Mouse (Mus musculus): ENCODE measurements around the gene Gm11084.
"Not testable (repeated sequence)": the region's sequence is repeated elsewhere in the genome, so short reads cannot be mapped to it uniquely, and the experiment has no call there.

Gm11084 gene

DNA sequence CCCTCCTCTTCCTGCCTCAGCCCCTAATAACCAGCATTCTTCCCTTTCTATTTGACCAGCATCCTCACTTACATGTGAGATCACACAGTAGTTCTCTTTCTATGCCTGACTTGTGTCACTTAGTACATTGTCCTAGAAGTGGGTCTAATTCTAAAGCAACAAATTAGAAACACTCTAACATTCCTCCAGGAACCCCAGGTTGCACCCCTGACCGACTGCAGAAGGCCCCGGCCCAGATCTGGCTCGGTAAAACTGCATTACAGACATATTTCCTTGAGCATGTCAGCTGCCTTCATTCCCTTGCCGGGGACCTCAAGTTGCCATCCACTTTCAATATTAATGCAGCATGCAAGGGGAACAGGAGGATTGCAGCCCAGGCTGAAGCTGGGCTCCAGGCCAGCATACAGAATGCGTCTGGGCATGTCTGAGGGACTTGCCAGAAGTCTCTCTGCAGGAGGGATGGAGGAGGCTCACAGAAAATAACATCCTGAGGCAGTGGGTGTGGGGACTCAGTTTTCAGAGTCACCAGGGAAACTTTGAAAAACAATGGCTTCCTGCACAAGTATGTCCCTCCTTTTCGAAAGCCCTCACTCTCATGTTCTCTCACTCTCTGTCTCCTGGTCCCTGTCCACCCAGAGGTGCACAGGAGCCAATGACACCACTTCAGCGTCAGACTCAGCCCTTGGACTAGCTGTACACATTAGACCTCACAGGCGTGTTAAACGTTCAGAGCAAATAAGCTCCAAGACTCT is 9.0 kb upstream of the Gm11084 start:
- DNase-seq (ENCODE audit: low spot score), result peak; percentile 82

DNA sequence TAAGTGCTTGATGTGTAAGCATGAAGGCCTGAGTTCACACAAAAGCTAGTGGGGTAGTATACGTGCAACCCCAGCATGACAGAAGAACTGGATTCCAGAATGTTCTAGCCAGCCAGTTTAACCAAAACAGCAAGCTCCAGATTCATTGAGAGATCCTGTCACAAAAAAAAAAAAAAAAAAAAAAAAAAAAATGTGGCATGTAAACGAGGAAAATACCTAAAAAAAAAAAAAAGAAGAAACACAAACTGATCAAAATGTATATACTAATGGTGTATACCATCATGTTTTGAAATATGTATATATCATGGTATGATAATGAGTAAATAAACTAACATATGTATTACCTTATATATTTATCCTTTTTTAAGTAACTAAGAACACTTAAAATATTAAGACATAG is 7.6 kb upstream of the Gm11084 start:
- DNase-seq (ENCODE audit: low spot score), result no peak

DNA sequence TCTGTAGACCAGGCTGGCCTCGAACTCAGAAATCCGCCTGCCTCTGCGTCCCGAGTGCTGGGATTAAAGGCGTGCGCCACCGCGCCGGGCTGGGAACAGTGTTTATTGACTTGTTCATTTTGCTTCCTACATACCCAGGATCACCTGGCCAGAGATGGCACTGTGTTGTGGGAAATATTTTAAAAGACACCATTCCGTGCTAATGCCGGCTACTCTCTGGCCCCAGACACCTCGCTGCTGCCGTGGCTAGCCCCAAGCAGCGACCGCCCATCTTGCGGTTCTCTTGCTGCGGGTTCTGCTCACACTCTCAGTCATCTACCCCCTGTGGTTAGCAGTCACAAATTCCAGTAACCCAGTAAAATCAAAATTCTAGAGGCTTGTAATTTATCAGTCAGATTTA is 6.0 kb upstream of the Gm11084 start:
- DNase-seq (ENCODE audit: low spot score), result no peak

DNA sequence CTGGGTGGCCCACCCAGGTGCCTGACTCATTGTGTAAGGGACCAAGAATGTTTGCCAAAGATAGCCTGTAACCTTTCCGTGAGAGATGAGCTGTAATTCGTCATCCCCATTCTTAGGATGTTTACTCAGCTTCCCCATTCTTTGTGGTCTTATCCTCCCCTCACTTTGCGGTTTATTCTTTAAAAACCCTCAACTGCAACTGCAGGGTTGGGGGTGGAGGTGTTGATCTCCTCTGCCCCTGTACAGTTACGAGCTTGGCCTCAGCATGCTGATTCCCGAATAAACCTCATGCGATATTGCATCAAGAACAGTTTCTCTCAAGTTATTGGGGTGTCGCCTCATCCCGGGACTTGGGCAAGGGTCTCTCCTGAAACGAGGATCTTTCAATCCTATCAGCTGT is 2.4 kb upstream of the Gm11084 start:
- DNase-seq (ENCODE audit: low spot score), result not testable (repeated sequence)

DNA sequence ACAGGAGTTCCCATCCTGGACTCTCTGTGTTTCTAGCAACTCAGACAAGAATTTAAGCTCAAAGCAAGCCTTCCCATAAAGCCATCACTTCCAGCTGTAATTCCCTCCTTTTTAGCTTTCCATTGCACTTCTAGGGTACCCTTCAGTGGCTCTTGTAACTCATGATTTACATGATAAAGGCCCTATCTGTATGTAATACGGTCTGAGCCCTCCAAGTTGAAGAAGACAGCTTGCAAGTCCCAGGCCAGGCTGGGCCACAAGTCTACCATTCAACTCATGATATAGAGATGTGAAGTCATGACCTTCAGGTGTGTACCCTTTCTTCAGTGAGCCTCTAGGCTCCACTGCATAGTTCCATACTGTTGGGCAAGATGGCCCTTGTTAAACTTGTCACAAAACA is 1.0 kb downstream of the Gm11084 start:
- no peak for DNase-seq (ENCODE audit: low spot score)

DNA sequence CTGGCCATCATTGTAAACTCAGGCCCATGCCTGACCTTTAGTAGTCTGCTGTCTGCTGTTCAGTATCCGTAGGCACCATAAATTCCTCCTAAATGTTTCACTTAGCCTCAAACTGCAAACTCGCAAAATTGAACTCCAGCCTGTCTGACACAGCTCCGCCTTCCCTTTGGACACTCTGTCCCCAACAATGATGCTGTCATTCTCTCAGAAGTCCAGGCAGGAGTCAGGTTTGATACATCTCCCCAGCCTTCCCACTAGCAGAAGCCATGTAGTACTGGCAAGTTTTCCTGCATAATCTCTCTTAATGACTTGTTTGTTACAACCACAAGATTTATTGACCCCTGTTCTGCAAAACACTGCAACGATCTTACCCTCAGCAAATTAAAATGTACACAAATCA is 1.7 kb downstream of the Gm11084 start:
- DNase-seq (ENCODE audit: low spot score), result no peak

DNA sequence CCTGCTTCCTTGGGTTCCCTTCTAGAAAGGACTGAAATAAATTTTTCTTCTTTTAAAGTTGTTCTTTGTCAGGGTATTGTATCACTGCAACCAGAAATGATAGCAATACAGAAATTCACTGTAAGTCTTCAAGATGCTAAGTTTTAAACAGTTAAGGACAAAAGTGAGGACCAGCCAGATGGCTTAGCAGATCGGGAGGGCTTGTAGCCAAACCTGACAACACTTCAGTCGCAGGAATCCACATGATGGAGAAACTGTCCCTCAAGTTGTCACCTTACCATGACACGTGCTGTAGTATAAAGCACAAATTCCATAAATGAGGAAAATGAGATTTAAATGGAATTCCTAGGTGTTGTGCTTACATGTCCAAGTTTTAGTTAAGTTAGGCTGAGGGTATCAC is 3.3 kb downstream of the Gm11084 start:
- DNase-seq (ENCODE audit: low spot score), result no peak

DNA sequence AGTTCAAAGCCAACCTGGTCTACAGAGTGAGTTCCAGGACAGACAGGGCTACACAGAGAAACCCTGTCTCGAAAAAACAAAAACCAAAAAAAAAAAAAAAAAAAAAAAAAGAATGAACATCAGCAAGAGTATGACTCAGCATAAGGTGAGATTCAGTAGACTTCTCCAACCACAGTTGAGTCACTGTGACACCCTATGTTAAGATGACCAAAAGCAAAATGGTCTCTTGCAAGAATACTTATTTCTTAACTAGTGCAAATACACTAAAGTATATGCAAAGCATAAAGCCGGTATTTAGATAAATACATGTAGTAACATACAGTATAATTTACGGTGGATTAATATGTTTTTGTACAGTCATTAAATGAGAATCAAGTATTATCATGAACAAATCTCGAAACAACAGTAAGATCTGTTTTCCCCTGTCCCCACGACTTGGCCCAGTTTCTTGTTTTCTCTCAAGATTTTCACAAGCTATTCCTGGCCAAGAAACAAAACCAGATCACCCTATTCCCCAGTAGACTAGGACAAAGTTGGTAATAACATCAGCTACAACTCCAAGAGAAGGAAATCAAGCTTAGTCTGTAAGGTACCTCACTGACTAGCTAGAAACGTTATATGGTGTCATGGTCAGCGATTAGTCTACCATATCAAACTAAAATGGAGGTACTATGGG is 4.3 kb downstream of the Gm11084 start:
- DNase-seq (ENCODE audit: low spot score), result no peak

DNA sequence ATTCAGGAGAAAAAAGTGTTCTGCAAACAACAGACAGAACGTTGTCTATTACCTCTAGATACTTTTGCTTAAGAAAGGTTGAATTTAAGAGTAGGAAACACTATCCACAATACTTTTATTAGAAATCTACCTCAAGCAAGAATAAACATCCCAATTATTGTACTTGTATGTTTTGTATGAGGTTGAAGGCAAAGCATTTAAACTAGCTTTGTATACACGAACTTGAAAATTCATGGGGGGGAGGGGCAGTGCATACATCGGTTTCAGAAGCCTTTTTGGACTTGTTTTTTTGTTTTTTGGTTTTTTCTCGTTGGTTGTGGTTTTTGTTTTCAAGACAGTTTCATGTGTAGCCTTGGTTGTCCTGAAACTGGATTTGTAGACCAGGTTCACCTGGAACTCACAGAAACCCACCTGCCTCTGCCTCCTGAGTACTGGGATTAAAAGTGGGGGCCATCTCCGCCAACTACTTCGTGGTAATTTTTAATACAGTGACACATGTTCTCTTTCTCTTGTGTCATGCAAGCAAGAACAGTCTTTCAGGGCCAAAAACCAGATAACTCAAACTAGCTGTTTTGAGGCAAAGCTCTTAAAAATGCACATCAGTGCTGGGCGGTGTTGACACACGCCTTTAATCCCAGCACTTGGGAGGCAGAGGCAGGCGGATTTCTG is 4.9 kb downstream of the Gm11084 start:
- DNase-seq (ENCODE audit: low spot score), result no peak

DNA sequence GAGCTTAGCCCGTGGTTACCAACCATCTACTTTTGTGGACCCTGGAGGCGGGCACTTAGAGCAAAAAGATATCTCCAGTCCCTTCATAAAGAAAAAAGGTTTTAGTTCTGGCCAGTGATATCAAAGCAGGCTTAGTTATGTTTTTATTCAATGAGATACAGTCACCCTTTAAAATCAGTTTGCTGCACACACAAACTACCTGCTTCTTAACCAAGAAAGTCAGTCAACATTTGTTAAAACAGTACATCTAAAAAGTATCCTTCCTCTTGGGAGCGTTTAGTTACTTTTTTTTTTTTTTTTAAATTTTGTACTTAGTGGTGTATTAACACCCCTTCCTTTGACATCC is 5.5 kb downstream of the Gm11084 start:
- no peak for DNase-seq (ENCODE audit: low spot score)

DNA sequence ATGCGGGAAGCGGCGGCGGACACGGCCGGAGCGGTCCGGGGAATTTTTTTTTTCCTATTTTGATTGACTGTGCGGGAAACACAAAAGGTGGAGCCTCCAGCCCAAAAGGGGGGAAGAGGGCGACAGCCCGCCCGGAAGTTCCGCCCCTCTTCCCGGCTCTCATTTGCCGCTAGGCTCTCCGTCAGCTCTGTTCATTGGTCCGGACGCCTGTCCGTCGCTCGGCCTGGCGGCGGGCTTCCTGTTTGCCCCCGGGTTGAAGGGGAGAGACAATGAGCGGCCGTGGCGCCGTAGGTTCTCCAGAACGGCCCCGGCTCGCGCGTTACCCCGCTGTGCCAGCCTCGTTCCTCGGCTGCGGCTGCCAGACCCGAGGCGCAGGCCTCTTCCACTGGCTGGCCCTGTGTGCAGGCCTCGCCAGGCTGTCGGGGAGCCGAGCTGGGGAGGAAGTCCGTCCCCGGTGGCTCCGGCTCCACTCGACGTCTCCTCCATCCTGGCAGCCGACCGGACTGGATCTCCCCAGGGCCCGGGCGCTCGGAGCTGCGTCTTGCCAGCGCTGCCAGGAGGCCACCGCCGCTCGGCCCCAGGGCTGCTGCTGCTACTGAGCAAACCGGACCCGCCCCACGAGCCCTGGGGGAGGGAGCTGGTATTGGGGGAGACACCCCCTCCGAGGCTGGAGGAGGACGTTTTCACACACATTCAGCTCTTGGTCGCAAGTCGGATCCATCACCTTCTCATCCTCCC is 6.0 kb downstream of the Gm11084 start, which contains the start of gene Sp3:
Gene Sp3 (minus strand): TSS at position 110 of the 738 bp plus-strand sequence.
- DNase-seq (ENCODE audit: low spot score), result peak; percentile 98

DNA sequence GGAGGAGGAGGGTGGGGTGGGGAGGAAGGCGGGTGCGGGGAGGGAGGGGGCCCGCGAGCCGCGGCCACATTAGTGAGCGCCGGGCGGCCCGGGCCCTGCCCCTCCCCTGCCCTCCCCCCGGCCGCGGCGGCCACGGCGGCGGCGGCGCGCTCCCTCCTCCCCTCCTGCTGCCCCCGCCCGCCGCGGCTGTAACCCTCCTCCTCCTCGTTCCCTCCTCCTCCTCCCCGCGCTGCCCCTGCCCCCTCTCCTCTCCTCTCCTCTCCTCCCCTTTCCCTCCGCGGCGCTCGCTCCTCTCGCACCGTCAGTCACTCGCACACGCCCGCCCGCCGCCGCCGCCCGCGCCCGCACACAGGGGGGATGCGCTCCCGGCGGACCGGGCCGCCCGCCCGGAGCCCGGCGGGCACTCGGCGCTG is 6.9 kb downstream of the Gm11084 start:
- DNase-seq (ENCODE audit: low spot score), result peak; percentile 91

DNA sequence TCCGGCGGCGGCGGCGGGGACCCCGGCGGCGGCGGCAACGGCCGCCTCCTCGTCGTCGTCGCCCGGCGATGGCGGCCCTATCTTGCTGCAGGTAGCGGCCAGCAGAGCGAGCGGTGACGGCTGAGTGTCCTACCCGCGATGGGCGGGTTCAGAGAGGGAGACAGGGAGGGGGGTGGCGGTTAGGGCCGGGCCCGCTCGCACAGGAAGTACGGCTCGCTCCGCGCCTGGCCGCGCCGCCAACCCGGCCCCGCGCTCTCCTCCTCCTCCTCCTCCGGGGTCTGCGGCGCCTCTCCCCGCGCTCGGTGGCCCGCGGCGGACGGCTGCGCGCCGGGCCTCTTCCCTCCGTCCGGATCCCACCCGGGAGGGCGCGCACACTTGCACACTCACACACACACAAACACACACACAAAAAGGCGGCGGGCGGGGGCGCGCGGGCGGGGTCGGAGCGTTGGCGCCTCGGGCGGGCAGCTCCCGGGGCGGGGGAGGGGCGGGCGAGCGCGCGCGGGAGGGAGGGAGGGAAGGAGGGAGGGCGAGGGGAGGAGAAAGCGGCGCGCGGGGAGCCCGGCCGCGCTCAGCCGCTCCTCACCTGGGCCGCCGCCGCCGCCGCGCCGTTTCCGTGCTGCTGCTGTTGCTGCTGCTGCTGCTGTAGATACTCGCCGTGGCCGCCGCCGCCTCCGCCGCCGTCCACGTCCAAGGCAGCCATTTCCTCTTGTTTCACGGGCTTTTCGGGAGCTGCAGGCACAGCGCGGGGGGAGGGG is 7.4 kb downstream of the Gm11084 start:
- peak; percentile 90 for DNase-seq (ENCODE audit: low spot score)

DNA sequence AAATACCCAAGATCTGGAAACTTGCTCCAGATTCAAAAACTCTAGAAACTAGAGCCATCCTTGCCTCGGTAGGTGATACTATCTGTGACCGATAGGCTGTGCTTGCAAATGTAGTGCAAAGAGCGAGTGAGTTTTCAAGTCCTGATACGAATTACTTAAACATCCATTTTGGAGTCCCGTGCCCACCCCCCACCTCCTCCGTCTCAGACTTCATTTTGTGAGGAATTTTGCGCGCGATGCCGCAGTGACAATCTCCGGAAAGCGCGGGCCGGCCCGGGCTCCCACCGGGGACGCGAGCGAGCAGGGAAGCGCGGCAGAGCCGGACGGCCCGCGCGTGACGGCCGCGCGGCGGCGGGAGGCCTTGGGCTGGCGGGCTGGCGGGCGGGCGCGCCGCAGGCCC is 8.0 kb downstream of the Gm11084 start:
- DNase-seq (ENCODE audit: low spot score), result no peak

DNA sequence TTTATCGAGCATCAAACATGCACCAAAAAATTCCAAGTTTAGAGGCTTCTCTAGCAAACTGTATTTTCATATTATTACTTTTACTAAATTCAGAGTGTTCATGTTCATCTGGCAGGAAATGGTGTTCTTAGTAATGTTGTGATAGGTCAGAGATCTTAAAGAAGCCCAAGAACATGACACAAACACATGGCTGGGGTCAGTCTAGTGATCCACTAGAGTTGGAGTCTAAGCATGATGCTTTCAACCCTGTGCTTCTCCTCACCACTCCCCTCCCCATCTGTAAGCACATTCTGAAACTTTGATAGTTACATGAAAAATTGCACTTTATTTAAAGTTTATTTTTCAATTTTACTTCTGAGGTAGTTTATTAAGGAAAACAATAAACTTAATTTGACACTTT is 9.2 kb downstream of the Gm11084 start:
- no peak for DNase-seq (ENCODE audit: low spot score)

DNA sequence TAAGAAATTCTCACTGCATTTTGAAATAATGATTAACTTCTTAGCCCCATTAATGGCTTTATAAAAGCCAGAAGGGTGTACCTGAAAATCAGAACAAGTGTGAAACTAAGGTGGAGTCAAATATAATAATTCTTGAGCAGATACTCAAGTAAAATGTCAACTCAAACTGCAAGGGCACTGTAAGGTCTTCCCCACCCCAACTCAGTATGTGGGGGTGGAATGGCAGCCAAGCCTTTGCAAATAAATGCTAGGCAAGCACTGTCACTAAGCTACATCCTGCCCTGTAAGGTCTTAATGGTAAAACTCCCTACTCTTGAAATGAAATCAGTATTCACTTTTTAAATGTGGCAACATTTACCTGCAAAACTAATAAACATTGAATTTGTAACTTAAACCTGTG is 10.5 kb downstream of the Gm11084 start:
- no peak for DNase-seq (ENCODE audit: low spot score)

DNA sequence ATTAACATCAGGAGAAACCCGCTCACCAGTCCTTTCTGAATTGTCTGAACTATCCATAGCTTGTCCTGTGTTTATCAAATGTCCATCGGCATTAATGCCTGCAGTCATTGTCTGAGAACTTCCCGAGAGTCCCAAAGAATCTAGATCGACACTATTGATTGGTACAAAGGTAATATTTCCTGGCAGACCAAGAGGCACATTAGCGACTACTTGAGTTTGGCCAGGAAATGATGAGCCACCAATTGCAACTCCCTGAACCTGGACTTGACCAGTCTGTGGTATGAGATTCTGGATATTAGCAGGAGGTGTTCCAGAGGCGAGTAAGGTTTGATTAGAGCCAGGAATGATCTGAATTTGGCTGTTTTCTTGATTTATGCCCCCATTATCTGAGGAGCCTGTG is 15.7 kb downstream of the Gm11084 start:
- DNase-seq (ENCODE audit: low spot score), result no peak

DNA sequence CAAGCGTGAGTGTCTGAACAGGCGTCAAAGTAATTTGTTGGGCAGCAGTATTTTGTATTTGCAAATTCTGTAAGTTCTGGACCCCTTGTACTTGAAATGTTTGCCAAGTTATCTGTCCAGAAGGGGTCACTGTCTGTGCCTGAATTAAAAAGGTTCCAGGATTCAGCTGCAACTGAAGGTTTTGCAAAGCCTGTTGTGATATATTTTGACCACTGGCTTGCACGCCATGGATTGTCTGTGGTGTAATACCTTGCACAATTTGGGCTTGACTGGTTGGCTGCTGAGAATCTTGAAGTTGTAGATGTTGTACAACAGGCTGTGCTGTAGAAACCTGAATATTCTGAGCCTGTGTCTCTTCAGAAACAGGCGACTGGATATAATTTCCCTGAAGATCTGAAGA is 16.2 kb downstream of the Gm11084 start:
- DNase-seq (ENCODE audit: low spot score), result no peak

DNA sequence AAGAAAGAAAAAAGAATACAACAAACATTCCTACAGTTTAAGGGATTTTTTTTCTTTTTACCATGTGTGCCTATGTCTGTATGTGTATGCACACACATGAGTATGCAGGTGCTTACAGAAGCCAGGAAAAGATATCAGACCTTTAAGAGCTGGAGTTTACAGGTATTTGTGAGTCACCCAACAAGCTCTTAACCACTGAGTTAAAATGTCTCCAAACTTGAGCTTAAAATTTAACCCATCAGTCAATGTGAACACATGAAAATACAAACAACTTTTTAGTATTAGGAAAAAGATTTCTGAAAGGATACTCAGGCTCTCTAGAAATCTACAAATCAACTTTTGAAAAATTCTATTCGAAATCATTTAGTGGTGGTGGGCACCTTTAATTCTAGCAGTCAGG is 18.0 kb downstream of the Gm11084 start:
- DNase-seq (ENCODE audit: low spot score), result no peak

DNA sequence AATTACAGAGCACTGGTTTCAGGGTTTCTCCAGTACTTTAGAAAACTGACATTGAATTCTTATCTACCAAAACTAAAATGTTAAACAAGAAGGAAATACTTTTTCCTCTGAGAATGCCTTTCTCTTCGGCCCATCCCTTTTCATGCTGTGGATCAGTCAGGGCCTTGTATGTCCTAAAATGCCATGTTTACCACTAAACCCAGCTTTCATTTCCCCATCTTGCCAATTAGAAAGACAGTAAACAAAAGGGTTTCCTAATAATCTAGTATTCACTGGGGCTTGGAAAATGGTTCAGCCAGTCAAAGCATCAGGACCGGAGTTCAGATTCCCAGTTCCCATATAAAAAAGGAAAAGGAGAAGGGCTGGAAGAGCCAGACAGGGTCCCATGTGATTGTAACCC is 21.1 kb downstream of the Gm11084 start:
- no peak for DNase-seq (ENCODE audit: low spot score)

DNA sequence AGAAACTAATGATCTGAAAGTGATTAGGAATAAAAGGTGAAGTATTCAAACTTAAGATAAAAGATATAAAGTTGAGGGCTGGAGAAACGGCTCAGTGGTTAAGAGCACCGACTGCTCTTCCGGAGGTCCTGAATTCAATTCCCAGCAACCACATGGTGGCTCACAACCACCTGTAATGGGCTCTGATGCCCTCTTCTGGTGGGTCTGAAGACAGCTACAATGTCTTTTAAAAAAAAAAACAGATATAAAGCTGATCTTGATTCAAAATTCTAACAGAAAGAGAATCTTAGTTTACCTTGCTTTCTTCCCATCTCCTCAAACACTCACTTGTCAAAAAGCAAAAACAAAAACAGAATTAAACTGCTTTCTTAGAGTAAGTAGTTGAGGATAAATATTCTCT is 30.1 kb downstream of the Gm11084 start:
- DNase-seq (ENCODE audit: low spot score), result no peak

DNA sequence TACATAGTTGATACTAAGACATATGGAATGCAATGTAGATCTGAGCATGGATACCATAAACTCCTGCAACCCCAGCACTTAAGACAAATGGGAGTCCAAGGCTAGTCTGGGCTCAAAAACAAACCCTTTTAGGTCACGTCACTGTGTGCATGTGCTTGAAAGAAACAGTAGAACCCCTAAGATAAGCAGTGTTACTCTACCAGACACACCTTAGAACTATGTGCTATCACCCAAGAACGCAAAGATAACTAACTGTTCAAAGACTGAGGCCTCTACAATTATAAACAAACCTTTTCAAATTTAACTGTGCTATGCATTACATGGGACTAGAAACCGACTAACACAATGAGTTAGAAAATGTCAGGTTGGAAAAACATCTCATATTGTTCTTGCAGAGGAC is 33.5 kb downstream of the Gm11084 start:
- no peak for DNase-seq (ENCODE audit: low spot score)
